Mouse (Mus musculus): Measurements from ENCODE around the gene Cfap157. TPM values are rescaled to one million over a fixed set of nuclear protein-coding genes. Genes with fewer than 3 reads are reported as not detected.

Cfap157 gene
- polyA plus RNA-seq, 1 experiment from 2014 or later = 1.4 TPM

DNA sequence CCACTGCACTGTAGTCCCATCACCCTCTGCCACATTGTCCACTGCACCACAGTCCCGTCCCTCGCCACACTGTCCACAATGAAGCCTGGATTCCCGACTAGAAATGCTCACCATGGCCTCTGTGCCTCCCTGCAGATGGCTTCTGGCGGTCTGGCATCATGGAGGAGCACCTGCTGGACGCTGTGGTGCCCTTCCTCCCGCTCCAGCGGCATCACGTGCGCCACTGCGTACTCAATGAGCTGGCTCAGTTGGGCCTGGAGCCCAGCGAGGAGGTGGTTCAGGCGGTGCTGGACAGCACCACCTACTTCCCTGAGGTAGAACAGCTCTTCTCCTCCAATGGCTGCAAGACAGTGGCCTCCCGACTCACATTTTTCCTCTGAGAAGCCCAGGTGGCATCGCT, 22.9 kb downstream of the Cfap157 start:
- Histone ChIP-seq H3K4me3 (no peak overlapping the region), H3K4me2 (no peak overlapping the region), H3K27ac (no peak overlapping the region), H3K36me3 (ENCODE audit: poor library complexity, severe bottlenecking) (peaks cover 40% of the 10 kb centered on the region), H3K9me3 (replicated peaks) (no peaks in the 10 kb centered on the region), H3K27me3 (no peaks in the 10 kb centered on the region), H3K9ac (no peak overlapping the region), H3K4me1 (peaks cover 19% of the 10 kb centered on the region)
- ATAC-seq = no peak
- WGBS = 85% methylated on average over 14 of the region's 14 CpGs

DNA sequence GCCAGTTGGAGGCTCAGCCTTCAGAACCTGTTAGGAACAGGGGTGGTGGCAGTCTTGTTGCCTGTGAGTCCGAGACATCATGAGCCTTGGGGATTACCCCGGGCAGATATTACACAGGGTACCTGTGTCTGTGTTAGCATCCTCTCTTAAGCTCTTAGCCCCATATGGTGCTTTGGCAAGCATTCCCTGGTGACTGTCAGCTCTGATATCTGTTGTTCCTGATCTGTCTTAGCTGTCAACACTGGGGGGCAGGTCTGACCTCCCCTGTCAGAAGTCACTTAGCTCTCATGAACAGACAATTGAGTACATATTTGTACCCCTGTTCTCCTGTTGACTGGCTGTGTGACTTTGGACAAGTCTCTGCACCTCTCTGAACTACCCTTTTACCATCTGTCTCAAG, 25.2 kb downstream of the Cfap157 start:
- WGBS = 91% methylated on average over 2 of the region's 2 CpGs
- no peak for ATAC-seq
- no peak overlapping the region for H3K4me3 ChIP-seq
- no peaks in the 10 kb centered on the region for H3K27me3 ChIP-seq
- no peaks in the 10 kb centered on the region for H3K9me3 ChIP-seq (replicated peaks)
- peaks cover 19% of the 10 kb centered on the region for H3K4me1 ChIP-seq
- H3K9ac ChIP-seq = peak overlapping the region; percentile 41
- H3K4me2 ChIP-seq = peak overlapping the region; percentile 61; the same call in 1 of the 2 replicates
- H3K27ac ChIP-seq = 0 out of 2 replicates have a peak overlapping the region, but pooled peaks have one; percentile 19
- peaks cover 52% of the 10 kb centered on the region for H3K36me3 ChIP-seq (ENCODE audit: poor library complexity, severe bottlenecking)

DNA sequence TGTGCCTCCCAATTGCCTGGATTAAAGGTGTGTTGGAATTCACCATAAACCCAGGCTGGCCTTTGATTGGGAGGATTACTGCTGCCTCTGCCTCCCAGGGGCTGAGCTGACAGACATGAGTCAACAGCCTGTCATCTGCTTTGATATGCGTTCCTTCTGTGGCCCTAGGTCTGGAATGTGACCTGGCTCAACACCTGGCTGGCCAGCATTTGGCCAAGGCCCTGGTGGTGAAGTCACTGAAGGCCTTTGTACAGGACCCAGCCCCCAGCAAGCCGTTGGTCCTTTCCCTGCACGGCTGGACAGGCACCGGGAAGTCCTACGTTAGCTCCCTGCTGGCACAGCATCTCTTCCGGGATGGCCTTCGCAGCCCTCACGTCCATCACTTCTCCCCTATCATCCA, 25.7 kb downstream of the Cfap157 start:
- Histone ChIP-seq H3K4me3 (no peak overlapping the region), H3K27ac (peak overlapping the region; percentile 19; the same call in 1 of the 2 replicates), H3K27me3 (no peaks in the 10 kb centered on the region), H3K4me2 (peak overlapping the region; percentile 61), H3K36me3 (ENCODE audit: poor library complexity, severe bottlenecking) (peaks cover 53% of the 10 kb centered on the region), H3K4me1 (peaks cover 19% of the 10 kb centered on the region), H3K9me3 (replicated peaks) (no peaks in the 10 kb centered on the region), H3K9ac (peak overlapping the region; percentile 41)
- WGBS = 84% methylated on average over 8 of the region's 8 CpGs
- ATAC-seq = no peak

DNA sequence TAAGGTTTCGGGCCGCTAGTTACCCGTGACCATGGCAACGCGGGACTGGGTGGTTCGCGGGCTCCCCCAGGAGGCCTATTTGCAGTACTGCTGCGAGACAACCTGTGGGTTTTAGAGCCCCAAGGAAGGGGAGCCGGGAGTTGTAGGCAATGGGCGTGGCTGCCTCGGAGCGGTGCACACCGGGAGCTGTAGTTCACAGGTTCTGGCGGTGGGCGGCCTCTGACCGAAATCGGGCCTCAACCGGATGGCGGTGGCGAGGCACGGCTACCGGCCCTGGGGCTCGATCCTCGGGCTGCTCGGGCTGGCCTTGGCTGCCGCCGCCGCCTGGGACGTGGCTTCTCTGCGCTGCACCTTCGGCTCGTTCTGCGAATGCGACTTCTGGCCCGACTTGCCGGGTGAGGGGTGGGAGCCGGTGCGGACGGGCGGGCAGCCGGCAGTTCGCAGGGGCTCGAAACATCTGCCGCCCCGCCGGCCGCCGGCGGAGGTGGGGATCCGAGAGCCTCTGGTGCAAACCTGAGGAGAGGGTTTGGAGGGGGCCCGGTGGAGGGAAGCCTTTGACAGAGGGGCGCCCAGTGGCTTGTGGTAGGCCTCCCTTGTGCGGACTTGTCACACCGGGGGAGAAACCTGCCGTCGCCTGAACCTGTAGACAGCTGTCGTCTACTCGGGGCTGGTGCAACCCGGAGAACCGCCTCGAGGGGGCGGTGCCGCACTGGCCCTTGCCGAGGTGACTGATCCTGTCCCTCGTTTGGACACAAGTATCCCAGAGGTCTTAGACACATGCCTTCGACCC, 27.0 kb downstream of the Cfap157 start, which contains the start of gene Tor2a:
TSS of gene Tor2a (plus strand) at position 179 of the 790 bp plus-strand sequence.
- H3K36me3 ChIP-seq (ENCODE audit: poor library complexity, severe bottlenecking) = peaks cover 53% of the 10 kb centered on the region
- peak within 1 kb of the TSS; percentile 87 for H3K9ac ChIP-seq
- no peaks in the 10 kb centered on the region for H3K27me3 ChIP-seq
- peak; percentile 96 for ATAC-seq
- no peaks in the 10 kb centered on the region for H3K9me3 ChIP-seq (replicated peaks)
- peak within 1 kb of the TSS; percentile 61 for H3K4me2 ChIP-seq
- H3K4me1 ChIP-seq = peaks cover 19% of the 10 kb centered on the region
- peak within 1 kb of the TSS; percentile 59 for H3K4me3 ChIP-seq
- peak within 1 kb of the TSS; percentile 88 for H3K27ac ChIP-seq
- WGBS = under 1% methylated on average over 60 of the region's 66 CpGs

DNA sequence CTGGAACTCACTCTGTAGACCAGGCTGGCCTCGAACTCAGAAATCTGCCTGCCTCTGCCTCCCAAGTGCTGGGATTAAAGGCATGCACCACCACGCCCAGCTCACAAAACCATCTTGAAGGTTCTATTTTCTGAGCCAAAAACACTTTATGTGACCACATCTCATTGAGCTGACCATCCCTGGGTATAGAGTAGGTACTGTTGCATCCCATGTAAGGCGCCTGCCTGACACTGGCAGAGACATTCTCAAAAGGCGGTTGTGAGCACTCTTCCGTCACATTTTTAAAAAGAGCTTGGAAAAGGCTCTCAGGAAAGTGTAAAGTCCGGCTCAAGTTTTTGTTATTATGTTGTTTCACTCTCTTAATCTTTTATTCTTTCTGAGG, 27.6 kb downstream of the Cfap157 start:
- H3K4me3 ChIP-seq = no peak overlapping the region; the same call in 1 of the 2 replicates
- no peak overlapping the region for H3K27ac ChIP-seq
- peaks cover 47% of the 10 kb centered on the region for H3K36me3 ChIP-seq (ENCODE audit: poor library complexity, severe bottlenecking)
- peak; percentile 41 for ATAC-seq
- no peaks in the 10 kb centered on the region for H3K27me3 ChIP-seq
- H3K4me2 ChIP-seq = peak overlapping the region; percentile 32; the same call in 1 of the 2 replicates
- H3K9ac ChIP-seq = no peak overlapping the region
- no peaks in the 10 kb centered on the region for H3K9me3 ChIP-seq (replicated peaks)
- WGBS = 31% methylated on average over 6 of the region's 6 CpGs
- H3K4me1 ChIP-seq = peaks cover 25% of the 10 kb centered on the region

DNA sequence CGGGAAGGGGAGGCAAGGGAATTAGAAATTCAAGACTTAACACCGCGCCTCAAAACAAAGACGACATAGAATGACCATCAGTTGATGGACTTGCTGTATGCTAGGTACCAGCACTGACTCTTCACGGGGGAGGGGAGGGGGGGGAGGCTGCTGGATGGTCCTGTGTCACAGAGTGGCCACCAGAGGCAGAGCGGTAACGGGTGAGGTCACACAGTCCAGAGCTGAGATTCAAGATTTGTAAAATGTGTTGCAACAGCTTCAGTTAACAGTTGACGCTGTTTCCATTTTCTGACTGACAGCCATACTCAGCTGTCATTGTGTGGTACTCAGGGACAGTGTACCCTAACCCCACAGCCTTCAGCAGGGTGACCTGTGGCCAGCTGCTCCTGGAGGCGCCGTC, 32.0 kb downstream of the Cfap157 start:
- H3K27ac ChIP-seq = no peak overlapping the region
- no peak overlapping the region for H3K4me3 ChIP-seq
- H3K9ac ChIP-seq = no peak overlapping the region

DNA sequence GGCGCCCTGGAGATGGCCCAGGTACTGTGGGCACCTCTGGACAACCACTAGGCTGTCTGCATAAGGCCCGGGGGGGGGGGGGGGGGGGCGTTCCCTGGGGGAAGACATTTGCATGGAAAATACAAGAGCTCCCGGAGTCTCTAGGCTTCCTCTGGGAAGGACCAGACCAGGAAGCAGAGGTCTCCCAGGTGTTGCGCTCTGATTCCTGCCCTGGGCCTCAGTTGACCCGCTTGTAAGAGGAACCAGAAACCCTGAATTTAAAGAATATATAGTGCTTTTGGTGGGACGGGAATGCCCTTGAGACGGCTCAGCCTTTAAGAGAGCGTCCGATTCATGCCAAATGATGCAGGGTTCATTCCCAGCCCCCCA, 32.6 kb downstream of the Cfap157 start:
- Histone ChIP-seq H3K4me2 (peak overlapping the region; percentile 60), H3K9me3 (replicated peaks) (no peaks in the 10 kb centered on the region), H3K4me1 (peaks cover 23% of the 10 kb centered on the region), H3K27me3 (no peaks in the 10 kb centered on the region), H3K9ac (peak overlapping the region; percentile 37), H3K27ac (no peak overlapping the region), H3K36me3 (ENCODE audit: poor library complexity, severe bottlenecking) (peaks cover 59% of the 10 kb centered on the region), H3K4me3 (peak overlapping the region; percentile 29)
- 19% methylated on average over 8 of the region's 10 CpGs for WGBS
- ATAC-seq = no peak

More for the DNA sequence above, 32.0 kb downstream of the Cfap157 start:
- no peak for ATAC-seq
- peaks cover 54% of the 10 kb centered on the region for H3K36me3 ChIP-seq (ENCODE audit: poor library complexity, severe bottlenecking)
- H3K4me2 ChIP-seq = 0 out of 2 replicates have a peak overlapping the region, but pooled peaks have one; percentile 60
- H3K9me3 ChIP-seq (replicated peaks) = no peaks in the 10 kb centered on the region
- 63% methylated on average over 10 of the region's 10 CpGs for WGBS
- H3K27me3 ChIP-seq = no peaks in the 10 kb centered on the region
- peaks cover 25% of the 10 kb centered on the region for H3K4me1 ChIP-seq

DNA sequence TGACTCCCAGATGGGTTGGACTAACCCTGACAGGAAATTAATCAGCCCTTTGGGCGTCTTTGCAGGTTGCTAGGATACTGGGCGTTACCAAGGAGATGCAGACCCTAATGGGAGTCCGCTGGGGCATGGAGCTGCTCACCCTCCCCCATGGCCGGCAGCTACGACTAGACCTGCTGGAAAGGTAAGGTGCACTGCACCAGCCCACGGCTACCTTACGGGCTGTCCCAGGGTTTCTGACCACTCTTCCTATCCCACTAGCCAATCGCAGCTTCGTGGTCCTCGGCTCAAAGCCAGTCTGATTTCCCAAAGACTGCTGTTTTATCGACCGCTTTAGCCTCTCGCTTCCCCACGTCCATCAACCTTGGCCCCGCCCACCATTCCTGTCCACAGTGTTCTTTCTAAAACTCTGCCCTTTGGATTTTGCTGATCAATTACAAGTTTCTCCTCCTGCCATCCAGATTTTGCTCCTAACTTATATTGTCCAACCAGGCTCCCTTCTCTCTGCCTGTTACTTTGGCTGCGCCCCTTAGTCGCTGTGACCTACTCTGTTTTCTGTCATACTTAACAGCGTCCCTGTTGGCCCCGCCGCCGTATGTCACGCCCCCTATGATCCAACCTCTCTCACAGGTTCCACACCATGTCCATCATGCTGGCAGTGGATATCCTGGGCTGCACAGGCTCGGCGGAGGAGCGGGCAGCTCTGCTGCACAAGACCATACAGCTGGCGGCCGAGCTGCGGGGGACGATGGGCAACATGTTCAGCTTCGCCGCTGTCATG, 33.2 kb downstream of the Cfap157 start:
- Histone ChIP-seq H3K27me3 (no peaks in the 10 kb centered on the region), H3K4me3 (peak overlapping the region; percentile 29), H3K27ac (peak overlapping the region; percentile 38; the same call in 1 of the 2 replicates), H3K4me1 (peaks cover 22% of the 10 kb centered on the region), H3K4me2 (peak overlapping the region; percentile 60), H3K36me3 (ENCODE audit: poor library complexity, severe bottlenecking) (peaks cover 65% of the 10 kb centered on the region), H3K9me3 (replicated peaks) (no peaks in the 10 kb centered on the region), H3K9ac (peak overlapping the region; percentile 37)
- 3% methylated on average over 31 of the region's 31 CpGs for WGBS
- peak; percentile 74 for ATAC-seq

DNA sequence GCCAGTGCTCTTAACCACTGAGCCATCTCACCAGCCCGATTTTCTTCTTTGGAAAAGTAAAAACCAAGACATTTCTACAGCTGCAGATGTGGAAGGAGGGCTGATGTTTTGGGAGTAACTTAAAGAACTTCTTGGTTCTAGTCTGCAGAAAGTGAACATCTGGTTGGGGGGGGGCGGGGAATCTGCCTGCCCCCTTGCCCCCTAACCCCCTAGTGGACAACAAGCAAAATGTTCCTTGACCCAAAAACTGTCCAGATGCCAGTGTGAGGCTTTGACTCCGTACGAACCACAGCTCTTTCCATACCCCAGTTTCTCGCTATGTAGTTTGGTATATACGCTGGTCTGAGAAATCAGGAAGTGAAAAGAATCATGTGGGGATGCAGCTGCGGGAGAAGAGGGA, 34.0 kb downstream of the Cfap157 start:
- Histone ChIP-seq H3K4me2 (no peak overlapping the region), H3K27me3 (no peaks in the 10 kb centered on the region), H3K9me3 (replicated peaks) (no peaks in the 10 kb centered on the region), H3K9ac (no peak overlapping the region), H3K36me3 (ENCODE audit: poor library complexity, severe bottlenecking) (peaks cover 73% of the 10 kb centered on the region), H3K4me3 (no peak overlapping the region), H3K27ac (no peak overlapping the region), H3K4me1 (peaks cover 22% of the 10 kb centered on the region)
- ATAC-seq = no peak
- 67% methylated on average over 7 of the region's 7 CpGs for WGBS

DNA sequence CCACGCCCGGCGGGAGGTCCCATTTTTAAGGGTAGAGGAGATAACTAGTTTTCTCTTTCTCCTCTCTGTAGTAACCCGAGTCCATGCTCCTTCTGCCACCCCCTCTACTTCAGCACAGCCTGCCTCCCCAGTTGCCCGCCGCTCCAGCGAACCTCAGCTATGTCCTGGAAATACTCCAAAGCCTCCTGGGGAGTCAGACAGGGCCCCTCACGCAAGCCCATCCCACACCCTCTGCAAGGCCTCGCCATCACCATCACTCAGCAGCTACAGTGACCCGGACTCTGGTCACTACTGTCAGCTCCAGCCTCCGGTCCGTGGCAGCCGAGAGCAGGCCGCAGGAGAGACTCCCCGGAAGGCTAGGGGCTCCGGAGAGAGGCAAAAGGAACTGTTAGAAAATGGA, 35.1 kb downstream of the Cfap157 start:
- 94% methylated on average over 16 of the region's 16 CpGs for WGBS
- peaks cover 72% of the 10 kb centered on the region for H3K36me3 ChIP-seq (ENCODE audit: poor library complexity, severe bottlenecking)

DNA sequence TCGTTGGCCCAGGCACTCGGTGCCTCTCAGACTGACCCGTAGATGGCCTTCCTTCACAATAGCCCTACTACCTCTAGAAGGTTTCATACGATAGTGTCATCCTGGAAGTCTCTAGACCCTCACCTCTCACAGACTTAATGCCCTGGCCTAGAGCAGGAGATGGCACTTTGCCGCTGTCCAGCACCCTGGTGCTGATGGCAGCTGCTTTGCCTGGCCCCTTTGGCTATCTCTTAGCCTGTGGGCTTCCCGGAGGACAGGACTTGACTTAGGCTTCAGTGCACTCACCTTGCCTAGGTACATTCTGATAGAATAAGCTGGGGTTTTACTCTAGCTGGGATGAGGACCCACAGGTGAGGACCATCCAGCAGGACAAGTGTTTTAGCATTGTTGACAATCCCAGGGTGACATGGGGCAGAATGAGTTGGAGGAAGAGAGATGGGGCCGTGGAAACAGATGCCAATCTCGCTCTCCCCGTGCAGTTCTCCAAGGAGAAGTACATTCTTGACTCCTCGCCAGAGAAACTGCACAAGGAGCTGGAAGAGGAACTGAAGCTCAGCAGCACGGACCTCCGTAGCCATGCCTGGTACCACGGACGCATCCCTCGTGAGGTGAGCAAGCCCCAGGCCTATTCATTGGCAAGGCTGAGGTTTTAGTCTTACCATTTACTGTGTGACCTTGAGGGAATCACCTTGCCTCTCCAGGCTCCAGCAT, 39.8 kb downstream of the Cfap157 start:
- H3K4me1 ChIP-seq = peaks cover 29% of the 10 kb centered on the region
- H3K9ac ChIP-seq = no peak overlapping the region; the same call in 1 of the 2 replicates
- no peak overlapping the region for H3K4me2 ChIP-seq
- 78% methylated on average over 15 of the region's 15 CpGs for WGBS
- no peak overlapping the region for H3K4me3 ChIP-seq
- no peak for ATAC-seq
- no peaks in the 10 kb centered on the region for H3K9me3 ChIP-seq (replicated peaks)
- peaks cover 51% of the 10 kb centered on the region for H3K36me3 ChIP-seq (ENCODE audit: poor library complexity, severe bottlenecking)
- H3K27me3 ChIP-seq = no peaks in the 10 kb centered on the region
- no peak overlapping the region for H3K27ac ChIP-seq

More for the DNA sequence above, 35.1 kb downstream of the Cfap157 start:
- Histone ChIP-seq H3K27ac (no peak overlapping the region), H3K4me1 (peaks cover 25% of the 10 kb centered on the region), H3K9ac (no peak overlapping the region), H3K4me2 (no peak overlapping the region), H3K9me3 (replicated peaks) (no peaks in the 10 kb centered on the region), H3K4me3 (no peak overlapping the region), H3K27me3 (no peaks in the 10 kb centered on the region)
- ATAC-seq = no peak
